Mouse (Mus musculus) CH12.LX (cell line): ENCODE data around the gene Scrn2. TPM values are rescaled to one million over a fixed set of nuclear protein-coding genes. Genes with fewer than 3 reads are reported as not detected.

Source experiments
- DNase-seq: peaks from one replicate; pipeline ENCODE4 v3.0.0-alpha.2; 2013; ENCODE audit errors: extremely low read depth
- H3K27ac ChIP-seq: 2 replicates; pipeline ENCODE4 v1.5.1; 2012; ENCODE audit warnings: low read depth, mild to moderate bottlenecking, control low read depth, moderate library complexity; ENCODE audit not compliant: insufficient read depth
- H3K27me3 ChIP-seq: replicated peaks from 2 replicates; pipeline ENCODE3; 2012; ENCODE audit warnings: inconsistent platforms
- H3K36me3 ChIP-seq, 2 experiments: replicated peaks in 1 of 2; 2 replicates each; pipeline versions ENCODE3 to v1.6.1; 2012; ENCODE audit warnings: inconsistent platforms in 1 of 2, low read length in 1 of 2, mild to moderate bottlenecking in 1 of 2, mixed read lengths in 1 of 2, moderate library complexity in 1 of 2; ENCODE audit not compliant: control insufficient read depth in 1 of 2, insufficient read depth in 1 of 2
- H3K4me1 ChIP-seq, 2 experiments: 2 replicates each; pipeline ENCODE4 v1.6.1; 2012; ENCODE audit warnings: inconsistent platforms in 1 of 2, moderate library complexity in 1 of 2; ENCODE audit not compliant: insufficient read depth in 2 of 2, control insufficient read depth in 1 of 2
- H3K4me2 ChIP-seq: 2 replicates; pipeline ENCODE4 v1.6.1; 2012; ENCODE audit warnings: low read depth, mild to moderate bottlenecking, control low read depth; ENCODE audit not compliant: poor library complexity, insufficient read depth, severe bottlenecking
- H3K4me3 ChIP-seq, 3 experiments: fragments of 150-350 bp in 1 of 3; sonication (generic) in 1 of 3; replicated peaks in 1 of 3; 2 replicates each; pipeline versions ENCODE3 to v1.5.1; 2011 to 2012; ENCODE audit warnings: low read depth in 2 of 3, low read length in 2 of 3, mild to moderate bottlenecking in 2 of 3, moderate library complexity in 2 of 3, control low read depth in 1 of 3, improper control_type of control experiment in 1 of 3, inconsistent platforms in 1 of 3, mixed read lengths in 1 of 3; ENCODE audit not compliant: poor library complexity in 1 of 3
- H3K79me2 ChIP-seq: replicated peaks from 2 replicates; pipeline ENCODE4 v1.6.1; 2012; ENCODE audit warnings: mild to moderate bottlenecking, moderate library complexity; ENCODE audit not compliant: control insufficient read depth, poor library complexity, insufficient read depth, severe bottlenecking; ENCODE audit errors: extremely low read depth
- H3K9ac ChIP-seq: 2 replicates; pipeline ENCODE4 v1.6.1; 2012; ENCODE audit warnings: low read depth, mild to moderate bottlenecking, control low read depth, moderate library complexity; ENCODE audit not compliant: insufficient read depth
- H3K9me3 ChIP-seq: replicated peaks from 2 replicates; pipeline ENCODE3; 2012; ENCODE audit warnings: low read length, inconsistent platforms, mixed read lengths
- BHLHE40 ChIP-seq: IDR thresholded peaks from 2 replicates; pipeline ENCODE4 v1.6.1; 2011; ENCODE audit warnings: mild to moderate bottlenecking, low read depth, low read length, improper control_type of control experiment
- CHD1 ChIP-seq: IDR thresholded peaks from 2 replicates; pipeline ENCODE4 v1.6.1; 2012; ENCODE audit warnings: low read depth, low read length, improper control_type of control experiment, inconsistent platforms
- CHD2 ChIP-seq: IDR thresholded peaks from 2 replicates; pipeline ENCODE4 v1.6.1; 2011; ENCODE audit warnings: low read length, improper control_type of control experiment
- EP300 ChIP-seq: IDR thresholded peaks from 2 replicates; pipeline ENCODE4 v1.6.1; 2011; ENCODE audit warnings: low read length, improper control_type of control experiment
- GABPA ChIP-seq: IDR thresholded peaks from 2 replicates; pipeline ENCODE4 v1.6.1; 2012; ENCODE audit warnings: low read depth, low read length, improper control_type of control experiment, inconsistent platforms; ENCODE audit not compliant: insufficient replicate concordance
- HCFC1 ChIP-seq: IDR thresholded peaks from 2 replicates; pipeline ENCODE4 v1.6.1; 2012; ENCODE audit warnings: low read depth, mild to moderate bottlenecking, inconsistent platforms, low read length, improper control_type of control experiment
- IRF4 ChIP-seq: IDR thresholded peaks from 2 replicates; pipeline ENCODE4 v1.6.1; 2014; ENCODE audit warnings: low read depth, mild to moderate bottlenecking, inconsistent platforms, low read length, improper control_type of control experiment
- JUND ChIP-seq: conservative IDR thresholded peaks from 2 replicates; pipeline ENCODE4 v1.6.1; 2011; ENCODE audit warnings: low read depth, low read length, improper control_type of control experiment
- KAT2A ChIP-seq: IDR thresholded peaks from 2 replicates; pipeline ENCODE4 v1.6.1; 2012; ENCODE audit warnings: low read length, improper control_type of control experiment, inconsistent platforms; ENCODE audit not compliant: insufficient replicate concordance
- MAFK ChIP-seq: IDR thresholded peaks from 2 replicates; pipeline ENCODE4 v1.6.1; 2011; ENCODE audit warnings: low read length, improper control_type of control experiment; ENCODE audit not compliant: insufficient replicate concordance
- MAZ ChIP-seq: IDR thresholded peaks from 2 replicates; pipeline ENCODE4 v1.6.1; 2012; ENCODE audit warnings: low read depth, mild to moderate bottlenecking, inconsistent platforms, low read length, improper control_type of control experiment, moderate library complexity
- MEF2A ChIP-seq: IDR thresholded peaks from 2 replicates; pipeline ENCODE4 v1.6.1; 2014; ENCODE audit warnings: low read depth, mild to moderate bottlenecking, inconsistent platforms, low read length, improper control_type of control experiment, borderline replicate concordance
- MYC ChIP-seq: IDR thresholded peaks from 2 replicates; pipeline ENCODE4 v1.6.1; 2011; ENCODE audit warnings: low read depth, mild to moderate bottlenecking, improper control_type of control experiment, low read length
- NELFE ChIP-seq: IDR thresholded peaks from 2 replicates; pipeline ENCODE4 v1.6.1; 2011; ENCODE audit warnings: low read depth, low read length, improper control_type of control experiment
- NRF1 ChIP-seq: IDR thresholded peaks from 2 replicates; pipeline ENCODE4 v1.6.1; 2014; ENCODE audit warnings: low read depth, mild to moderate bottlenecking, inconsistent platforms, low read length, improper control_type of control experiment, moderate library complexity
- POLR2A ChIP-seq: IDR thresholded peaks from 2 replicates; pipeline ENCODE4 v1.6.1; 2011; ENCODE audit warnings: low read depth, mild to moderate bottlenecking, improper control_type of control experiment, low read length
- RCOR1 ChIP-seq: conservative IDR thresholded peaks from 2 replicates; pipeline ENCODE4 v1.6.1; 2012; ENCODE audit warnings: low read depth, mild to moderate bottlenecking, inconsistent platforms, low read length, improper control_type of control experiment
- SIN3A ChIP-seq: IDR thresholded peaks from 2 replicates; pipeline ENCODE4 v1.6.1; 2012; ENCODE audit warnings: low read length, improper control_type of control experiment, inconsistent platforms
- SMC3 ChIP-seq: IDR thresholded peaks from 2 replicates; pipeline ENCODE4 v1.6.1; 2011; ENCODE audit warnings: low read depth, low read length, improper control_type of control experiment
- TBP ChIP-seq: conservative IDR thresholded peaks from 2 replicates; pipeline ENCODE4 v1.6.1; 2011; ENCODE audit warnings: low read depth, low read length, improper control_type of control experiment
- USF2 ChIP-seq: conservative IDR thresholded peaks from 2 replicates; pipeline ENCODE4 v1.6.1; 2011; ENCODE audit warnings: low read depth, low read length, improper control_type of control experiment
- ZKSCAN1 ChIP-seq: IDR thresholded peaks from 2 replicates; pipeline ENCODE4 v1.6.1; 2012; ENCODE audit warnings: low read depth, inconsistent platforms, low read length, improper control_type of control experiment, borderline replicate concordance
- ZNF384 ChIP-seq: IDR thresholded peaks from 2 replicates; pipeline ENCODE4 v1.6.1; 2012; ENCODE audit warnings: low read depth, low read length, improper control_type of control experiment, inconsistent platforms
- dilution Hi-C: fragments of 300-500 bp; cut with MboI; formaldehyde crosslinking; loops from 2 replicates; pipeline ENCODE4 v1.14.3; 2020; ENCODE audit warnings: low sequenced_read_pairs; ENCODE audit not compliant: extremely low pct_unique_long_range_greater_than_20kb, extremely low pct_ligation_motif_present
- in situ Hi-C: fragments of 300-500 bp; cut with MboI; formaldehyde crosslinking; loops from 3 replicates; pipeline ENCODE4 v1.14.3; 2019; ENCODE audit warnings: low sequenced_read_pairs, low pct_ligation_motif_present, low pct_unique_long_range_greater_than_20kb, mixed read lengths
- polyA plus RNA-seq: library from polyadenylated mRNA; unstranded; fragments of >175 nt; gene quantifications from 2 replicates; pipeline ENCODE4 v1.2.1, GENCODE M21; 2012; ENCODE audit warnings: low read depth; ENCODE audit not compliant: insufficient read length
- total RNA-seq, 2 experiments: library from RNA; depleted of rRNA; stranded (reverse); fragments of 300-350 nt in 1 of 2; fragments of >200 nt in 1 of 2; gene quantifications; 2 replicates each; pipeline ENCODE4 v1.2.3; 2012 to 2014

The Scrn2 gene
- total and polyA plus RNA-seq, 3 experiments: 34.5 to 55.8 (median 35.2) TPM

GRCm38 (mm10) chr11:97003170-97003569 is 26.6 kb upstream of the Scrn2 start:
- dilution Hi-C loops (no loop called here), in situ Hi-C loops (no loop called here)
- no peaks in the 10 kb centered on the region for H3K9me3 ChIP-seq
- TF ChIP-seq TBP (no peak), KAT2A (no peak), MYC (no peak), HCFC1 (no peak), IRF4 (no peak), RCOR1 (no peak), NELFE (no peak)
- no peak overlapping the region for H3K9ac ChIP-seq
- H3K27ac ChIP-seq: no peak overlapping the region
- no peak for DNase-seq
- peaks cover 40 to 84% of the 10 kb centered on the region in 2 experiments for H3K4me1 ChIP-seq
- H3K27me3 ChIP-seq: no peaks in the 10 kb centered on the region
- H3K79me2 ChIP-seq: no peaks in the 10 kb centered on the region
- H3K4me3 ChIP-seq: no peak overlapping the region
- H3K4me2 ChIP-seq: no peak overlapping the region
- H3K36me3 ChIP-seq: no peaks in the 10 kb centered on the region

GRCm38 (mm10) chr11:97007093-97007794 is 22.5 kb upstream of the Scrn2 start:
- DNase-seq: no peak
- in situ Hi-C loops (no loop called here), dilution Hi-C loops (no loop called here)
- H3K4me3 ChIP-seq: no peak overlapping the region
- no peak overlapping the region for H3K9ac ChIP-seq
- no peak overlapping the region for H3K4me2 ChIP-seq
- H3K27me3 ChIP-seq: no peaks in the 10 kb centered on the region
- peaks cover 52 to 84% of the 10 kb centered on the region in 2 experiments for H3K4me1 ChIP-seq
- no peak overlapping the region for H3K27ac ChIP-seq
- no peaks in the 10 kb centered on the region for H3K36me3 ChIP-seq
- H3K9me3 ChIP-seq: no peaks in the 10 kb centered on the region
- H3K79me2 ChIP-seq: no peaks in the 10 kb centered on the region
- TF ChIP-seq NRF1: no peak
- no peak for TF ChIP-seq IRF4
- no peak for TF ChIP-seq NELFE
- TF ChIP-seq MAFK: no peak
- no peak for TF ChIP-seq CHD1
- no peak for TF ChIP-seq JUND

GRCm38 (mm10) chr11:97009198-97009790 is 20.4 kb upstream of the Scrn2 start:
- in situ Hi-C loops: no loop called here
- Histone ChIP-seq H3K4me3 (no peak overlapping the region), H3K9ac (no peak overlapping the region), H3K9me3 (no peaks in the 10 kb centered on the region), H3K4me2 (no peak overlapping the region), H3K36me3 (no peaks in the 10 kb centered on the region), H3K27ac (no peak overlapping the region), H3K79me2 (no peaks in the 10 kb centered on the region), H3K27me3 (no peaks in the 10 kb centered on the region), H3K4me1 (peaks cover 42 to 72% of the 10 kb centered on the region in 2 experiments)
- DNase-seq: peak; percentile 64
- dilution Hi-C loops: no loop called here
- TF ChIP-seq RCOR1: no peak
- TF ChIP-seq EP300: peak; percentile 3; the same call in 1 of the 2 replicates
- TF ChIP-seq ZKSCAN1: no peak
- TF ChIP-seq SIN3A: no peak
- no peak; the same call in 1 of the 2 replicates for TF ChIP-seq HCFC1
- no peak for TF ChIP-seq SMC3
- peak; percentile 9; the same call in 1 of the 2 replicates for TF ChIP-seq IRF4
- TF ChIP-seq USF2: no peak
- TF ChIP-seq CHD2: no peak
- TF ChIP-seq MEF2A: no peak; the same call in 1 of the 2 replicates
- TF ChIP-seq GABPA: no peak
- no peak for TF ChIP-seq ZNF384
- TF ChIP-seq MAZ: 0 out of 2 replicates have a peak, but pooled peaks have one; percentile 38
- TF ChIP-seq JUND: no peak
- peak; percentile 85 for TF ChIP-seq BHLHE40
- no peak for TF ChIP-seq KAT2A
- peak; percentile 86 for TF ChIP-seq TBP
- no peak for TF ChIP-seq POLR2A
